Mouse (Mus musculus): ENCODE measurements around the gene Prrc2b. TPM values are rescaled to one million over a fixed set of nuclear protein-coding genes. Genes with fewer than 3 reads are reported as not detected.

Prrc2b gene
- polyA plus RNA-seq, 1 experiment, result 5.5 TPM

- H3K27ac ChIP-seq (ENCODE audit: control insufficient read depth, insufficient read depth, low read depth, low read length), result no peak overlapping the region
- TF ChIP-seq POLR2A (IDR thresholded peaks at IDR 0.05; ENCODE audit: control insufficient read depth, low read depth, low read length) (no peak), CTCF (IDR thresholded peaks at IDR 0.05; ENCODE audit: control insufficient read depth, insufficient read depth, insufficient replicate concordance, low read depth, low read length) (peak; percentile 36; the same call in 1 of the 2 replicates)
- H3K36me3 ChIP-seq (ENCODE audit: control insufficient read depth, insufficient read depth, low read length), result no peaks in the 10 kb centered on the region
- no peak overlapping the region for H3K4me3 ChIP-seq (ENCODE audit: control insufficient read depth, low read depth, low read length)
- peaks cover 2% of the 10 kb centered on the region; the same call in 1 of the 2 replicates for H3K4me1 ChIP-seq (ENCODE audit: control insufficient read depth, insufficient read depth, low read length)
- no peaks in the 10 kb centered on the region for H3K27me3 ChIP-seq (ENCODE audit: control insufficient read depth, insufficient read depth, low read length)
Measured at GRCm38 (mm10) chr2:32160967-32161366, 10.1 kb downstream of the Prrc2b start.

GRCm38 (mm10) chr2:32162102-32162501, 11.2 kb downstream of the Prrc2b start:
- peaks cover 4% of the 10 kb centered on the region for H3K4me1 ChIP-seq (ENCODE audit: control insufficient read depth, insufficient read depth, low read length)
- TF ChIP-seq CTCF (IDR thresholded peaks at IDR 0.05; ENCODE audit: control insufficient read depth, insufficient read depth, insufficient replicate concordance, low read depth, low read length) (no peak), POLR2A (IDR thresholded peaks at IDR 0.05; ENCODE audit: control insufficient read depth, low read depth, low read length) (no peak)
- H3K27ac ChIP-seq (ENCODE audit: control insufficient read depth, insufficient read depth, low read depth, low read length), result no peak overlapping the region
- no peak overlapping the region for H3K4me3 ChIP-seq (ENCODE audit: control insufficient read depth, low read depth, low read length)
- no peaks in the 10 kb centered on the region for H3K27me3 ChIP-seq (ENCODE audit: control insufficient read depth, insufficient read depth, low read length)
- no peaks in the 10 kb centered on the region for H3K36me3 ChIP-seq (ENCODE audit: control insufficient read depth, insufficient read depth, low read length)

- Histone ChIP-seq H3K4me3 (ENCODE audit: control insufficient read depth, low read depth, low read length) (no peak overlapping the region), H3K4me1 (ENCODE audit: control insufficient read depth, insufficient read depth, low read length) (peaks cover 7% of the 10 kb centered on the region)
Measured at GRCm38 (mm10) chr2:32162646-32163045, 11.8 kb downstream of the Prrc2b start.

GRCm38 (mm10) chr2:32163057-32163456, 12.2 kb downstream of the Prrc2b start:
- no peak overlapping the region for H3K4me3 ChIP-seq (ENCODE audit: control insufficient read depth, low read depth, low read length)

More at GRCm38 (mm10) chr2:32162646-32163045, 11.8 kb downstream of the Prrc2b start:
- TF ChIP-seq CTCF (IDR thresholded peaks at IDR 0.05; ENCODE audit: control insufficient read depth, insufficient read depth, insufficient replicate concordance, low read depth, low read length), result no peak
- no peak for TF ChIP-seq POLR2A (IDR thresholded peaks at IDR 0.05; ENCODE audit: control insufficient read depth, low read depth, low read length)
- Histone ChIP-seq H3K36me3 (ENCODE audit: control insufficient read depth, insufficient read depth, low read length) (no peaks in the 10 kb centered on the region), H3K27me3 (ENCODE audit: control insufficient read depth, insufficient read depth, low read length) (no peaks in the 10 kb centered on the region), H3K27ac (ENCODE audit: control insufficient read depth, insufficient read depth, low read depth, low read length) (no peak overlapping the region)

GRCm38 (mm10) chr2:32164503-32164902, 13.6 kb downstream of the Prrc2b start:
- H3K4me1 ChIP-seq (ENCODE audit: control insufficient read depth, insufficient read depth, low read length), result peaks cover 8% of the 10 kb centered on the region
- TF ChIP-seq CTCF (IDR thresholded peaks at IDR 0.05; ENCODE audit: control insufficient read depth, insufficient read depth, insufficient replicate concordance, low read depth, low read length), result no peak

More at GRCm38 (mm10) chr2:32163057-32163456, 12.2 kb downstream of the Prrc2b start:
- Histone ChIP-seq H3K27ac (ENCODE audit: control insufficient read depth, insufficient read depth, low read depth, low read length) (no peak overlapping the region), H3K36me3 (ENCODE audit: control insufficient read depth, insufficient read depth, low read length) (no peaks in the 10 kb centered on the region), H3K4me1 (ENCODE audit: control insufficient read depth, insufficient read depth, low read length) (peaks cover 10% of the 10 kb centered on the region), H3K27me3 (ENCODE audit: control insufficient read depth, insufficient read depth, low read length) (no peaks in the 10 kb centered on the region)
- TF ChIP-seq POLR2A (IDR thresholded peaks at IDR 0.05; ENCODE audit: control insufficient read depth, low read depth, low read length) (no peak), CTCF (IDR thresholded peaks at IDR 0.05; ENCODE audit: control insufficient read depth, insufficient read depth, insufficient replicate concordance, low read depth, low read length) (no peak)

DNA sequence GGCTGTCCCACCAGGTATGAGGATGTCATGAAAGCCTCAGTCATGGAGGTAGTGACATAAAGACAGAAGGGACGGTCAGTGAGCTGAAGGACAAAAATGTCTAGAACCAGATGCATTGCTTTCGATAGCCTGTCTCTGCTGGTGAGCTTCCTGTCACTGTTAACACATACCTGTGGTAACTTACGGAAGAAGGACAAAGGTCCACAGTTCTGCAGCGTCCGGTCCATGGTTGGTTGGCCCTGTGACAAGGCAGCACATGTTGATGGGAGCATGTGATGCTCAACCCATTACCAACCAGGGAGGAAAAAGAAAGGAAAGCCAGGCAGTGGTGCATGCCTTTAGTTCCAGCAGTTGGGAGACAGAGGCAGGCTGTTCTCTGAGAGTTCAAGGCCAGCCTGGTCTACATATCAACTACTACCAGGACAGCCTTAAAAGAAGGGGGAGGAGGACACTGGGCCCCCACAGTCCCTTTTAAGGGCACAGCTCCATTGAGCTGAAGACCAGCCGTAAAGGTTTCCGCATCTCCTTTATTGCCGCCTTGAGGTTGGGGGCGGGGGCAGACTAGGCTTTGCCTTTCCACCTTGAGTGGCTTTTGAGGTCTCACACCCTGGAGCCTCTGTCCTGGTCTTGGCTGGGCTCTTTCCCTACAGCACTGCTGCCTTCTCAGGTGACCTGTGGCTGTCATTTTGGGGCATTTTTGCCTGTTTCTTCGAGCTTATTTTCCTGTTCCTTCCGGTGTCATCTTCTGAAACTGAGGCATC, 14.3 kb downstream of the Prrc2b start:
- Histone ChIP-seq H3K27ac (ENCODE audit: control insufficient read depth, insufficient read depth, low read depth, low read length) (no peak overlapping the region), H3K4me1 (ENCODE audit: control insufficient read depth, insufficient read depth, low read length) (peaks cover 8% of the 10 kb centered on the region), H3K27me3 (ENCODE audit: control insufficient read depth, insufficient read depth, low read length) (no peaks in the 10 kb centered on the region), H3K36me3 (ENCODE audit: control insufficient read depth, insufficient read depth, low read length) (no peaks in the 10 kb centered on the region), H3K4me3 (ENCODE audit: control insufficient read depth, low read depth, low read length) (no peak overlapping the region)
- TF ChIP-seq CTCF (IDR thresholded peaks at IDR 0.05; ENCODE audit: control insufficient read depth, insufficient read depth, insufficient replicate concordance, low read depth, low read length) (no peak), POLR2A (IDR thresholded peaks at IDR 0.05; ENCODE audit: control insufficient read depth, low read depth, low read length) (no peak)

More at GRCm38 (mm10) chr2:32164503-32164902, 13.6 kb downstream of the Prrc2b start:
- Histone ChIP-seq H3K36me3 (ENCODE audit: control insufficient read depth, insufficient read depth, low read length) (no peaks in the 10 kb centered on the region), H3K4me3 (ENCODE audit: control insufficient read depth, low read depth, low read length) (no peak overlapping the region), H3K27me3 (ENCODE audit: control insufficient read depth, insufficient read depth, low read length) (no peaks in the 10 kb centered on the region), H3K27ac (ENCODE audit: control insufficient read depth, insufficient read depth, low read depth, low read length) (no peak overlapping the region; the same call in 1 of the 2 replicates)

DNA sequence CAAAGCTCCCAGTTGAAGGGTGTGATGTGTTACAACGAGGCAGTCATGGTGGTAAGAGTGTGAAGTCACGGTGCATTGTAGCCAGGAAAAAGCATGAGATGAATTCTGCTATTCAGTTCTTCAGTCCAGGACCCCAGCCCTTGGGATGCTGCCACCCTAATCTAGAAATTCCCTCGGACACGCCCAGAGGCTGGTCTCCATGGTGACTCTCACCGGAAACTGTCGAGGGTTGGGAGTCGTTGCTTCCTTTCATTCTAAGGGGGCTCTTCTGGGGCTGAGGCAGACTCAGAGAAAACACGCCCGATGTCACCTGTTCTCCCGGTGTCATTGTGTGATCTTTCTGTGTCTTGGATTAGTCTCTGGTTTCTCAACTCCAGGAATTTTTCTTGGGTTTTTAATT, 15.7 kb downstream of the Prrc2b start:
- TF ChIP-seq CTCF (IDR thresholded peaks at IDR 0.05; ENCODE audit: control insufficient read depth, insufficient read depth, insufficient replicate concordance, low read depth, low read length), result no peak
- no peak for TF ChIP-seq POLR2A (IDR thresholded peaks at IDR 0.05; ENCODE audit: control insufficient read depth, low read depth, low read length)
- Histone ChIP-seq H3K4me1 (ENCODE audit: control insufficient read depth, insufficient read depth, low read length) (peaks cover 8% of the 10 kb centered on the region), H3K27ac (ENCODE audit: control insufficient read depth, insufficient read depth, low read depth, low read length) (no peak overlapping the region), H3K4me3 (ENCODE audit: control insufficient read depth, low read depth, low read length) (no peak overlapping the region), H3K27me3 (ENCODE audit: control insufficient read depth, insufficient read depth, low read length) (no peaks in the 10 kb centered on the region), H3K36me3 (ENCODE audit: control insufficient read depth, insufficient read depth, low read length) (no peaks in the 10 kb centered on the region)

All from testis, adult 2 months (tissue).